Comparison of ENCODE assay signal across 8 mouse cellular contexts in the genomic region with DNA sequence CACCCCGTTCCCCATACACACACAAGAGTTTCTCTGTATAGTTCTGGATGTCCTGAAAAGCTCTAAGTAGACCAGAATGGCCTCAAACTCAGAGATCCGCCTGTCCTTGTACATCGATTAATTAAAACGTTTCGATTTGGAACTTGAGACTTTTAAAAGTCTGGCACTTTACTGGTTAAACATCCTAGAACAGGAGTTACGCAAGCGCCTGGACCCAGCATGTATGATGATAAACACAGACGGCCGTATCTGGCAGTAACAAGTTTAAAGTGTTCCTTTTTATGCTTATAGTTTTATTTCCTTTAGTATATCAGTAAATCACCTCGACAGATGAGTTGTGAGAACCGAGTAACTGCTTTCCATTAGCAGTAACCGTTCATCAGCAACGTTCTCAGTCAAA. TPM values are rescaled to one million over a fixed set of nuclear protein-coding genes. Genes with fewer than 3 reads are reported as not detected.
DNase-seq lines count a peak whose midpoint lies in the region; ATAC-seq and TF ChIP-seq lines count a peak whose summit lies in the region.

No protein-coding gene starts in this region.

- WGBS in thymus, adult 2 months = under 1% methylated on average over 13 of the region's 13 CpGs
- WGBS in limb, embryonic 13.5 days = 3% methylated on average over 13 of the region's 13 CpGs
- 3% methylated on average over 13 of the region's 13 CpGs for whole genome bisulfite sequencing in neural tube, embryonic 12.5 days

- H3K4me3 ChIP-seq in thymus, adult 2 months (ENCODE audit: control insufficient read depth, insufficient read depth, low read length) = peak overlapping the region; percentile 93; the same call in 1 of the 2 replicates
- peak overlapping the region; percentile 85 for H3K4me3 ChIP-seq in limb, embryonic 13.5 days
- peak overlapping the region; percentile 77 for H3K4me3 ChIP-seq in neural tube, embryonic 12.5 days

- H3K36me3 ChIP-seq in thymus, adult 2 months (ENCODE audit: control insufficient read depth, insufficient read depth, low read length) = peaks cover 11% of the 10 kb centered on the region
- H3K36me3 ChIP-seq in limb, embryonic 13.5 days = peaks cover 15% of the 10 kb centered on the region
- H3K36me3 ChIP-seq in neural tube, embryonic 12.5 days = peaks cover 11% of the 10 kb centered on the region; the same call in 1 of the 2 replicates

- no peaks in the 10 kb centered on the region for H3K9me3 ChIP-seq in limb, embryonic 13.5 days
- H3K9me3 ChIP-seq in neural tube, embryonic 12.5 days = no peaks in the 10 kb centered on the region

- ATAC-seq in erythroblast, adult 5-6 weeks (replicated peaks; ENCODE audit: low FRiP score, poor library complexity, severe bottlenecking) = peak; percentile 48
- ATAC-seq in limb, embryonic 13.5 days (ENCODE audit: low FRiP score, low read depth) = no peak
- no peak for ATAC-seq in neural tube, embryonic 12.5 days (ENCODE audit: low FRiP score, low read depth)

- TF ChIP-seq CTCF in thymus, adult 2 months (IDR thresholded peaks at IDR 0.05; ENCODE audit: borderline replicate concordance, control insufficient read depth, extremely low read depth, insufficient read depth, low read length, poor library complexity) = no peak

- peaks cover 9% of the 10 kb centered on the region for H3K4me1 ChIP-seq in thymus, adult 2 months (replicated peaks; ENCODE audit: control insufficient read depth, insufficient read depth, low read length)
- H3K4me1 ChIP-seq in limb, embryonic 13.5 days = peaks cover 16% of the 10 kb centered on the region
- peaks cover 26% of the 10 kb centered on the region for H3K4me1 ChIP-seq in neural tube, embryonic 12.5 days

- H3K27me3 ChIP-seq in thymus, adult 2 months (ENCODE audit: control insufficient read depth, insufficient read depth, low read length) = no peaks in the 10 kb centered on the region
- peaks cover under 1% of the 10 kb centered on the region; the same call in 1 of the 2 replicates for H3K27me3 ChIP-seq in limb, embryonic 13.5 days
- no peaks in the 10 kb centered on the region for H3K27me3 ChIP-seq in neural tube, embryonic 12.5 days (replicated peaks)

- no peak for DNase-seq in thymus, adult 2 months
- no peak for DNase-seq in thymus, postnatal 14 days
- no peak for DNase-seq in ovary, adult 18-20 months (ENCODE audit: low spot score)
- DNase-seq in right cerebral cortex, adult 18-20 months = no peak
- no peak for DNase-seq in gastrocnemius, postnatal 10 days

- TF ChIP-seq POLR2A in thymus, adult 2 months (IDR thresholded peaks at IDR 0.05; ENCODE audit: control insufficient read depth, extremely low read depth, insufficient read depth, low read length, poor library complexity) = no peak

- H3K4me2 ChIP-seq in limb, embryonic 13.5 days (replicated peaks) = peak overlapping the region; percentile 93
- peak overlapping the region; percentile 67 for H3K4me2 ChIP-seq in neural tube, embryonic 12.5 days (replicated peaks)

- peak overlapping the region; percentile 99 for H3K9ac ChIP-seq in limb, embryonic 13.5 days
- peak overlapping the region; percentile 90 for H3K9ac ChIP-seq in neural tube, embryonic 12.5 days

- H3K27ac ChIP-seq in thymus, adult 2 months (ENCODE audit: control insufficient read depth, insufficient read depth, low read length) = no peak overlapping the region
- H3K27ac ChIP-seq in limb, embryonic 13.5 days = peak overlapping the region; percentile 99; the same call in 1 of the 2 replicates
- no peak overlapping the region for H3K27ac ChIP-seq in neural tube, embryonic 12.5 days

RNA-seq across cellular contexts. Expression of a gene that starts 1.4 kb away (rescaled TPM):
- polyA plus RNA-seq in thymus, adult 2 months (2012; rRNA removed) = 93.0 and 104 TPM in 2 replicates
- 117 and 134 TPM in 2 replicates for total RNA-seq in erythroblast, adult 5-6 weeks (2015; ENCODE audit: low replicate concordance)
- total RNA-seq in erythroblast, adult 5-6 weeks (2017; ENCODE audit: low replicate concordance) = 130 and 153 TPM in 2 replicates
- polyA plus RNA-seq in limb, embryonic 13.5 days (2015; fragmentation: Nextera tagmentation; extraction: Ambion mirVana) = 546 and 559 TPM in 2 replicates
- 507 and 535 TPM in 2 replicates for polyA plus RNA-seq in neural tube, embryonic 12.5 days (2016; fragmentation: Nextera tagmentation; extraction: Ambion mirVana)
- 100 to 1,000 TPM; 196 to 198 TPM for total RNA-seq in gastrocnemius, postnatal 10 days (2021)

RNA-seq across cellular contexts. Expression of a gene that starts 49.7 kb away (rescaled TPM):
- polyA plus RNA-seq in thymus, adult 2 months (2012; rRNA removed) = 3.5 and 5.0 TPM in 2 replicates
- not detected in 2 replicates for total RNA-seq in erythroblast, adult 5-6 weeks (2015; ENCODE audit: low replicate concordance)
- 0.14 TPM in 1 of 2 replicates, not detected in the other for total RNA-seq in erythroblast, adult 5-6 weeks (2017; ENCODE audit: low replicate concordance)
- 18.6 and 21.6 TPM in 2 replicates for polyA plus RNA-seq in limb, embryonic 13.5 days (2015; fragmentation: Nextera tagmentation; extraction: Ambion mirVana)
- 19.0 and 19.1 TPM in 2 replicates for polyA plus RNA-seq in neural tube, embryonic 12.5 days (2016; fragmentation: Nextera tagmentation; extraction: Ambion mirVana)
- 1 to 10 TPM; 5.9 to 9.1 TPM for total RNA-seq in gastrocnemius, postnatal 10 days (2021)

RNA-seq across cellular contexts. Expression of a gene that starts 59.2 kb away (rescaled TPM):
- 35.3 and 38.9 TPM in 2 replicates for polyA plus RNA-seq in thymus, adult 2 months (2012; rRNA removed)
- total RNA-seq in erythroblast, adult 5-6 weeks (2015; ENCODE audit: low replicate concordance) = 61.0 and 131 TPM in 2 replicates
- 25.6 and 30.1 TPM in 2 replicates for total RNA-seq in erythroblast, adult 5-6 weeks (2017; ENCODE audit: low replicate concordance)
- 18.7 and 21.5 TPM in 2 replicates for polyA plus RNA-seq in limb, embryonic 13.5 days (2015; fragmentation: Nextera tagmentation; extraction: Ambion mirVana)
- polyA plus RNA-seq in neural tube, embryonic 12.5 days (2016; fragmentation: Nextera tagmentation; extraction: Ambion mirVana) = 18.7 and 19.9 TPM in 2 replicates
- total RNA-seq in gastrocnemius, postnatal 10 days (2021) = 10 to 100 TPM; 32.9 to 41.3 TPM
